Comparison of ENCODE assay signal across 12 mouse cellular contexts in the genomic region with DNA sequence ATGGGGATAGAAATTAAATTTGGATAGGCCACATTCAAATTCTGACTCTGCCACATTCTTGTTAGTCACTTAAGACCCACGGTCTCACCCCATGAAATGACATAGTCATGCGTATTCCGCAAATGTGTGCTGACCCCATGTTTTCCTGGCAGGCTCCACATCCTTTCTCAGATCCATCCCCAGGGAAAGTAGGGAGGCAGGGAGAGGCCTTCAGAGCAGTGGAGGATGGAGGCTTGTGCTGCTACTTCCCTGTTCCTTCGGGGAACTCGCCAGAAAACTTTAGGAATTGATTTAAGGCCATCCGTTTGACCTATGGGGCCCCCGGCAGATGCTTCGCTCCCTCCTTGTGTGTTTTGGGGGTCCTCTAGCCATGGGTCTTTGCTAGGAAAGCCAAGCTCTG. TPM values are rescaled to one million over a fixed set of nuclear protein-coding genes. Genes with fewer than 3 reads are reported as not detected.
DNase-seq lines count a peak whose midpoint lies in the region; ATAC-seq and TF ChIP-seq lines count a peak whose summit lies in the region.
"Had no signal": no experiment of that assay in that cellular context is flagged by ENCODE, and none has a peak within 500 bp of the region (broad histone marks: within the 10 kb centered on the region; RNA-seq: fewer than 3 reads in every experiment).

No protein-coding gene starts in this region.

- no peak for TF ChIP-seq POLR2A in thymus, adult 2 months (IDR thresholded peaks at IDR 0.05; ENCODE audit: control insufficient read depth, extremely low read depth, insufficient read depth, low read length, poor library complexity)

- 0 out of 2 replicates have a peak overlapping the region, but pooled peaks have one; percentile 4 for H3K9ac ChIP-seq in embryonic facial prominence, embryonic 14.5 days (ENCODE audit: low read depth, low read length)
- no peak overlapping the region for H3K9ac ChIP-seq in kidney, embryonic 15.5 days
- 0 out of 2 replicates have a peak overlapping the region, but pooled peaks have one; percentile 11 for H3K9ac ChIP-seq in neural tube, embryonic 14.5 days (replicated peaks; ENCODE audit: low read depth, low read length)
- H3K9ac ChIP-seq: liver, embryonic 15.5 days; midbrain, embryonic 12.5 days had no signal

- H3K4me3 ChIP-seq in embryonic facial prominence, embryonic 14.5 days (ENCODE audit: low read depth, low read length) = no peak overlapping the region
- no peak overlapping the region for H3K4me3 ChIP-seq in embryonic facial prominence, embryonic 10.5 days
- no peak overlapping the region for H3K4me3 ChIP-seq in kidney, embryonic 15.5 days (replicated peaks)
- no peak overlapping the region; the same call in 1 of the 2 replicates for H3K4me3 ChIP-seq in neural tube, embryonic 14.5 days (ENCODE audit: low read depth, low read length)
- H3K4me3 ChIP-seq in thymus, adult 2 months (ENCODE audit: control insufficient read depth, insufficient read depth, low read length) = no peak overlapping the region
- H3K4me3 ChIP-seq: liver, embryonic 15.5 days; midbrain, embryonic 12.5 days had no signal

- no peak for DNase-seq in embryonic facial prominence, embryonic 14.5 days (ENCODE audit: low spot score)
- DNase-seq in embryonic facial prominence, embryonic 10.5 days (ENCODE audit: low spot score) = no peak
- peak; percentile 22 for DNase-seq in kidney, adult 11 months
- DNase-seq in kidney, adult 18-20 months = no peak
- DNase-seq in layer of hippocampus, postnatal 36 days = no peak
- no peak for DNase-seq in thymus, adult 2 months
- DNase-seq: lung, postnatal 14 days had no signal

- no peaks in the 10 kb centered on the region for H3K36me3 ChIP-seq in embryonic facial prominence, embryonic 14.5 days (ENCODE audit: control insufficient read depth, insufficient read depth, low read length)
- H3K36me3 ChIP-seq in embryonic facial prominence, embryonic 10.5 days (replicated peaks) = no peaks in the 10 kb centered on the region
- H3K36me3 ChIP-seq in kidney, embryonic 15.5 days = no peaks in the 10 kb centered on the region
- H3K36me3 ChIP-seq in neural tube, embryonic 14.5 days (ENCODE audit: control insufficient read depth, insufficient read depth, low read length) = no peaks in the 10 kb centered on the region
- H3K36me3 ChIP-seq in thymus, adult 2 months (ENCODE audit: control insufficient read depth, insufficient read depth, low read length) = no peaks in the 10 kb centered on the region
- H3K36me3 ChIP-seq: liver, embryonic 15.5 days; midbrain, embryonic 12.5 days had no signal

- TF ChIP-seq CTCF in thymus, adult 2 months (IDR thresholded peaks at IDR 0.05; ENCODE audit: borderline replicate concordance, control insufficient read depth, extremely low read depth, insufficient read depth, low read length, poor library complexity) = no peak

- 77% methylated on average over 8 of the region's 8 CpGs for WGBS in embryonic facial prominence, embryonic 14.5 days
- WGBS in embryonic facial prominence, embryonic 10.5 days = 81% methylated on average over 8 of the region's 8 CpGs
- 23% methylated on average over 8 of the region's 8 CpGs for WGBS in kidney, embryonic 15.5 days
- WGBS in neural tube, embryonic 14.5 days = 79% methylated on average over 8 of the region's 8 CpGs
- WGBS in thymus, adult 2 months = 89% methylated on average over 8 of the region's 8 CpGs

- no peak for ATAC-seq in embryonic facial prominence, embryonic 14.5 days (ENCODE audit: low read depth)
- ATAC-seq in kidney, embryonic 15.5 days (replicated peaks; ENCODE audit: low FRiP score) = no peak
- ATAC-seq in neural tube, embryonic 14.5 days (ENCODE audit: low read depth) = no peak

- H3K27me3 ChIP-seq in embryonic facial prominence, embryonic 14.5 days (replicated peaks; ENCODE audit: control insufficient read depth, insufficient read depth, low read length) = peaks cover 30% of the 10 kb centered on the region
- H3K27me3 ChIP-seq in embryonic facial prominence, embryonic 10.5 days (replicated peaks; ENCODE audit: low read depth, poor library complexity, severe bottlenecking) = peaks cover 45% of the 10 kb centered on the region
- H3K27me3 ChIP-seq in kidney, embryonic 15.5 days = peaks cover 37% of the 10 kb centered on the region
- H3K27me3 ChIP-seq in neural tube, embryonic 14.5 days (ENCODE audit: control insufficient read depth, insufficient read depth, low read length) = no peaks in the 10 kb centered on the region
- H3K27me3 ChIP-seq in thymus, adult 2 months (ENCODE audit: control insufficient read depth, insufficient read depth, low read length) = no peaks in the 10 kb centered on the region; the same call in 1 of the 2 replicates
- H3K27me3 ChIP-seq: CH12.LX had no signal

- no peaks in the 10 kb centered on the region for H3K4me1 ChIP-seq in embryonic facial prominence, embryonic 14.5 days (ENCODE audit: control insufficient read depth, insufficient read depth, low read length)
- peaks cover 20% of the 10 kb centered on the region for H3K4me1 ChIP-seq in embryonic facial prominence, embryonic 10.5 days
- H3K4me1 ChIP-seq in kidney, embryonic 15.5 days = peaks cover 56% of the 10 kb centered on the region
- H3K4me1 ChIP-seq in neural tube, embryonic 14.5 days (ENCODE audit: control insufficient read depth, insufficient read depth, low read length) = no peaks in the 10 kb centered on the region
- H3K4me1 ChIP-seq in thymus, adult 2 months (replicated peaks; ENCODE audit: control insufficient read depth, insufficient read depth, low read length) = no peaks in the 10 kb centered on the region
- H3K4me1 ChIP-seq: liver, embryonic 15.5 days had no signal

- no peak overlapping the region for H3K27ac ChIP-seq in embryonic facial prominence, embryonic 14.5 days (replicated peaks; ENCODE audit: low read depth, low read length)
- H3K27ac ChIP-seq in embryonic facial prominence, embryonic 10.5 days (replicated peaks) = no peak overlapping the region
- peak overlapping the region; percentile 19; the same call in 1 of the 2 replicates for H3K27ac ChIP-seq in kidney, embryonic 15.5 days
- no peak overlapping the region for H3K27ac ChIP-seq in neural tube, embryonic 14.5 days (ENCODE audit: low read depth, low read length)
- H3K27ac ChIP-seq in thymus, adult 2 months (ENCODE audit: control insufficient read depth, insufficient read depth, low read length) = no peak overlapping the region
- H3K27ac ChIP-seq: liver, embryonic 15.5 days; midbrain, embryonic 12.5 days had no signal

- no peak overlapping the region for H3K4me2 ChIP-seq in embryonic facial prominence, embryonic 14.5 days (ENCODE audit: low read depth, low read length)
- H3K4me2 ChIP-seq in kidney, embryonic 15.5 days = 0 out of 2 replicates have a peak overlapping the region, but pooled peaks have one; percentile 16
- peak overlapping the region; percentile 66 for H3K4me2 ChIP-seq in neural tube, embryonic 14.5 days (ENCODE audit: low read depth, low read length)
- H3K4me2 ChIP-seq: liver, embryonic 15.5 days; midbrain, embryonic 12.5 days had no signal

- no peaks in the 10 kb centered on the region for H3K9me3 ChIP-seq in embryonic facial prominence, embryonic 14.5 days (ENCODE audit: control insufficient read depth, low read length)
- H3K9me3 ChIP-seq in embryonic facial prominence, embryonic 10.5 days = no peaks in the 10 kb centered on the region
- no peaks in the 10 kb centered on the region for H3K9me3 ChIP-seq in kidney, embryonic 15.5 days (replicated peaks)
- H3K9me3 ChIP-seq in neural tube, embryonic 14.5 days (ENCODE audit: control insufficient read depth, low read length) = no peaks in the 10 kb centered on the region
- H3K9me3 ChIP-seq: liver, embryonic 15.5 days; midbrain, embryonic 12.5 days had no signal

RNA-seq across cellular contexts. Expression of a gene that starts 3.0 kb away (rescaled TPM):
- polyA plus RNA-seq in embryonic facial prominence, embryonic 14.5 days (2014; fragmentation: Nextera tagmentation; extraction: Ambion mirVana) = 0.79 and 1.2 TPM in 2 replicates
- polyA plus RNA-seq in embryonic facial prominence, embryonic 10.5 days (2016; fragmentation: Nextera tagmentation; extraction: Ambion mirVana) = 0.19 and 0.33 TPM in 2 replicates
- 1.3 and 1.6 TPM in 2 replicates for polyA plus RNA-seq in kidney, embryonic 15.5 days (2015; fragmentation: Nextera tagmentation; extraction: Ambion mirVana)
- polyA plus RNA-seq in neural tube, embryonic 14.5 days (2014; fragmentation: Nextera tagmentation; extraction: Ambion mirVana) = 7.7 and 9.8 TPM in 2 replicates
- 10 to 100 TPM; 36.6 to 42.2 TPM for total RNA-seq in layer of hippocampus, postnatal 36 days (2021)
- polyA plus RNA-seq in thymus, adult 2 months (2012; rRNA removed) = 0.29 and 0.49 TPM in 2 replicates
- total RNA-seq: CH12.LX had no signal
- polyA plus RNA-seq: liver, embryonic 15.5 days had no signal
